Mouse (Mus musculus) frontal cortex, adult (tissue): Measurements from ENCODE around the gene Ppp2r2c.

Source experiments
- ATAC-seq: cut with Nextera tagmentation; 2 replicates; pipeline ENCODE4 v1.9.2; 2017; ENCODE audit warnings: mild to moderate bottlenecking, moderate library complexity, mixed read lengths; ENCODE audit not compliant: low TSS enrichment

Ppp2r2c gene

DNA sequence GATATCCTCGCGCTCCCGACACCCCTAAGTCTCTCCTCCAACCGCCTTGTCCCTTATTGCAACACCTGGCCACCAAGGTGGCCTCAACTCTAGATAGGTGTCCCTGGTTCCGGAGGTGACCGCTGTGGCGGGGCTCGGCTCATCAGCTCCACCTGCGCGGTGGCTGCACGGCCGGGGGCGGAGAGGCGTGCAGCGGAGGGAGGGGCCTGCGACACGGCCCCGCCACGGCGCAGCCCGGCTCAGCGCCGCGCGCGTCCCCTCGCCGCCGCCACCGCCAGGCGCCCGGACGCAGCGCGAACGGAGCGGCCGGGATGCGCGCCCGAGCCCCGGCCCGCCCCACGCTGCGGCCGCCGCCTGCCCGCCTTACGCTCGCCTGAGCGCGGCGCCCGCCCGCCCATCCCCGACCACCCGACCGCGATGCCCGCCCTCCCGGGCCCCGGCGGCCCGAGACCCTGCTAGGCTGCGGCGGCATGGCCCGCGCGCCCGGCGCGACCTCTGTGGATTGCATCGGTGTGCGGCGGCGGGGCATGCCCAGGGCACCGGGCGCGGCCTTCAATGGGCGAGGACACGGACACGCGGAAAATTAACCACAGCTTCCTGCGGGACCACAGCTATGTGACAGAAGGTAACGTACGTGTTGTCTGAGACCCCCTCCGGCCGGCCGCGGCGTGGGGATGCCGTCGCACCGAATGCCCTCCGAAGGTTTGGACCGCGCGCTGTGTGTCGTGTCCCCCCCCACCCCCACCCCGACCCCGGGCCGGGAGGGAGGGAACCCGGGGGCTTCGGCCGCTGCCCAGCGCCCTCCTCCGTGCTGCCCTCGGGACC is at the start of gene Ppp2r2c:
Gene Ppp2r2c (plus strand): TSS at position 248 of the 825 bp plus-strand sequence.
- ATAC-seq, result peak; percentile 44

DNA sequence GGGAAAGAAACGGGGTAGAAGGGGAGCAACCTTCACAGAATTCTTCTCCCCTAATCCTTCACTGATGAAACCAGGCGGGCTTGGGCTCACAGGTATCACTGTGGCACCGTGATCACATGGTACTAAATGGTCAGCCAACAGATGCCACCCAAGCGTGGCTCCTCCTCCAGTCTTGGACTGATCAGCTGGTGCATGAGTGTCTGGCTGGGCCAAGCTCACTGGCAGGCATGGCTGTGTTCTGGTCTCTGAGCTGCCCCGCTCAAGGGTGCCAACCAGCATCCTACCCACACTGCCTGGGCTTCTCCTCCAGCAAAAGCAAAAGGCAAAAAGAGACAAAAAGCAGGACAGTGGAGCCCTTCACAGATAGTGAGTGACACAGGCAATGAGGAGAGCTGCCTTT is 48.6 kb upstream of the Ppp2r2c start:
- no peak for ATAC-seq

DNA sequence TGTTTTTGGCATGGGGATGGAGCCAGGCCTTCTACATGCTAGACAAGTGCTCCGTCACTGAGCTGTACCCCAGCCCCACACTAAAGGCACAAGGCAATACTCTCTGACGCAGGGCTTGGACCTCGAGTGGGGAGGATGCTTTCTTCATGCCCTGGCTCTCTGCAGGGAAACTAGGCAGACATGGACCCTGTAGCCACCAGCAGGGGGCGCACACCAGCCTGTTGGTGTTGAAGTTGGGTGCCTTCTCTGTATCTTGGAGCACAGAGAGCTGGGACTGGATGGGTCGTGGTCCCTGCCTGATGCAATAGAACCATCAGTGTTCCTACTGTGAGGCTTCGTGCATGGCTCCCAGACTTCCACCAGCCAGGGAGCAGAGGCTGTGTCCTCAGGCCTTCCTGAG is 48.2 kb upstream of the Ppp2r2c start:
- peak; percentile 88 for ATAC-seq

DNA sequence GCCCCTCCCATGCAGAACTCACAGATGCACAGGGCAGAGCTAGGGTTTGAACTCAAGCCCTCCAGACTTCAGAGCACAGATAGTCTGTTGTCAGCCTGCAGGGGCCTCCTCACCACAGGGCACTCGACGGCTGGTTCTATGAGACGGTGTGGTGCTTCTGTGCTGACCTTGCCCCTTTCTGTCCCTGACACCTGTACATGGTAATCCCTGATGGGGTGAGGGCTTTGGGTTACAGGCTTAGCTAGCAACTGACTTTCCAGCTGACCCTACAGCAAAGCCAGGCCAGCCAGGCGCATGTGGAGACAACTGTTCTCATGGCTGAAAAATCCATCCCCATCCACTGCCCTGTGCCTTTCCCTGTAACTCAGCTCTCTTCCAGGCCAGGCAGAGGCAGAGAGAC is 45.4 kb upstream of the Ppp2r2c start:
- ATAC-seq, result no peak

DNA sequence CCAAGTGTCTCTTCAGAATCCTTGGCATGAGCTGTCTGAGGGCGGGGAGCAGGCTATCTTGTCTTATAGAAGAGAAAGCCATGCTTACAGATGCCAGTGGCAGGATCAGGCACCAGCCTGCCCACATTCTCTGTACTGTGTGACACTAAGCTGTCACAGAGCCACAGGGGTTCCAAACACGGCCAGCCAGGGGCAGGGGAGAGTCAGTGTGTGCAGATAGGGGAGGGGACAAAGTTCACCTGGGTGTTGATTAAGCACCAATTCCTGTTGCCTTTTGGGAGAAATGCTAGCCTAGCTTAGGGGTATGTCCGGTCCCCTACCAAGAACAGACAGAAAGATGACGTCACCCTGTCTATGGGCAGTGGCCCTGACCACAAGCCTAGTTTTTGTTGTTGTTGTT is 39.2 kb upstream of the Ppp2r2c start:
- ATAC-seq, result no peak

DNA sequence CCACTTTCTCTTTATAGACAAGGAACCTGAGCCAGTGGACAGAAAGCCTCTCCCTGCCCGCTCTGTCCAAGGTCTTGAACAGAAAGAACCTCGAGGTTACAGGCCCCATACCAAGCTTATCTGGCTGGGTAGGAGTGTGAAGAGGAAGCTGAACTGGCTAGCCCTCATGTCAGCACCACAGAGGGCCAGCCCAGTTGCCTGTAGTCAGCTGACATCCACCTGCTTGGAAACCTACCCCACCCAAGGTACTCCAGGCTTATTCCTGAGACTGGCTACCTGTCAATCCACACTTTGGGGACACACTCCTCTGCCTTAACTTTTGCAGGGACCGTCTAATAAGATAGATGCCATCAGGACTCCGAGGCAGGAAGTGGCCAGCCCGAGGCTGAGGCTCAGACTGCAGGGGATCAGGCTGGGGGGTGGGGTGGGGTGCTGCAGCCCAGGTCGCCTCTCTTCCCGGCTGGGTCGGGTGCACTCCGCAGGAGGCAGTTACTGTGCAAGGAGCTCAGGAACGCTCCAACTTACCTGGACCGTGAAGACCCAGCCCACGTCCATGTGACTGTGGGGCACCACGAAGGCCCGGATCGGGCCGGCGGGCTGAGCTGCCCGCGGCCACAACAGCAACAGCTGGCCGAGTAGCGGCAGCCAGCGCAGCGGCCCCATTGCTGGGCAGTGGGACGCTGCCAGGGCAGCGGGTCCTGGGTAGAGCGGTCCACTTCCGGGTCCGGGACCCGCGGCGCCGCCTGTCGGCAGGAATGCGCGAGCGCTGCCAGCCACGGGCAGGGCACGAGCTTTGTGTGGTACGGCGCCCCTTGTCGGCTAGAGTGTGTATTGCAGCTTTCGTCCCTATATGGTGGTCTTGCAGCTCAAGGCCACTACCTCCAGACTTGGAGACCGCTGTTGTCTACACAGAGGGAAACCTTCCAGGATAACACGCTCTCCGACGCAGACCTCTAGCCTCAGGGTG is 38.1 kb upstream of the Ppp2r2c start, which contains the start of gene Man2b2:
Gene Man2b2 (minus strand): TSS at position 741 of the 967 bp plus-strand sequence.
- peak; percentile 72 for ATAC-seq

DNA sequence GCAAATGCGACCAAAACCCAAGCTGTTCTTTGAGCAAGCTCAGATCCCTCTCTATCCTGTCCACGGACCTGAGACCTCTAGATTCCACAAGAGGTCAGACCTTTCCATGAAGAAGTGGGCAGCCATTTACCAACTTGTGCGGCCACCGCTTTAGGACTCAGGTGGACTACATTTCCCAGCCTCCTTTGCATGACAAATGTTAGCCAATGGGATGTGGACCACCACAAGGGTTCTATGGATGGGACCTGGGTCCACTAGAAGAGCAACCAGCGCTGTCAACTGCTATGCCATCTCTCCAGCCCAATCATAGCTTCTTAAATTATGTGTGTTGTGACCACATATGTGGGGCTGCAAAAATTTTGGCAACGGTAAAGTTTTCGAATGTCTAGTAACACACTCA is 37.0 kb upstream of the Ppp2r2c start:
- ATAC-seq, result peak; percentile 60

DNA sequence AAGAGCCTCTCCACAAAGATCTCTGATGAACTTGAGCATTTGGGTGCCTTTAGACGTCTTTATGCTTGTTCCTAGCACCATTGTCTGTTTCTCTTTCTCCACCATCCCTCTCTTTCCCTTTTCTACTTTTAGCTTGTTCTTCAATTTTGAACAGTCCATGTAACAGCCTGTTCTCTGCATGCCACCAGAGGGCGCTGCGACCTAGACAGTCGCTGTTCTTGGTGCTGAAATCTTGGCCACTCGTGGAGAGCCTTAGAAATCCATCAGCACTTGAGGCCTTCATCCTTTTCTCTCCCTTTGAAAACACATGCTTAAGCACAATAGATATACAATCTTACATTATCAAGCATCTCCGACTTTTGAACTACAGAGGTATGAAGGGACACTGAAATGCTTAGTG is 32.4 kb upstream of the Ppp2r2c start:
- peak; percentile 74 for ATAC-seq

DNA sequence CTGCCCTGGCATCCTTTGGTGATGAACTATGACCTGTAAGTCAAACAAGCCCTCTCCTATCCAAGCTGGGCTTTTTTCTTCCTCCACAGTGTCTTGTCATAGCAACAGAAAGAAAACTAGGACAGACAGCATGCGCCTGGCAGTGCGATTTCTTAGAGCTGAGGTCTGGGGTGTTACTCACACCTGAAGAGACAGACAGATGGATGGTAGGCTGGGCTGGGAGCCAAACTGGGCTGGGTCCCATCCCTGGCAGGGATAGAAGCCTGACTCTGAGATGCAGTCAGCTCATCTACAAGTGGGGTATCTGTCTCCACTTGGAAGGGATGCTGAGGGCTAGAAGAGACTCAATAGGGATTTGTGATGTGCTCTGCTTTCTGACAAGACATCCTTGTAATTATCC is 29.3 kb upstream of the Ppp2r2c start:
- peak; percentile 58 for ATAC-seq

DNA sequence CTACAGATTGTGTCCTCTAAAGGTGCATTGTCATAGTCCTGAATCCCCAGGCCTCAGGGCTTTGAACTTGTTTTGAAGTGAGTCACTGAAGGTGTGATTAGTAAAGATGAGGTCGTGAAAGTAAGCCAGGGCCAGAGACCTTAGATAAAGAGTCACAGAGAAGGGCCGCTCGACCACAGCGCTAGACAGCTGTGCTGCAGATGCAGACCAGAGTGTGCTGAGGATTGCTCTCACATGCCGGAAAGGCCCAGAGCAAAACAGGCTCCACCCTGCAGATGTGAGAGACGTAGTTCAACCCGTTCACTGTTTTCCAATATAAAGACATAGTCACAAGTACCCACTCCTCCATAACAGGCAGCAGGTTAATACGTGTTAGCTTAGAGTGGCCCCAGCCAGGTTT is 28.7 kb upstream of the Ppp2r2c start:
- no peak for ATAC-seq

DNA sequence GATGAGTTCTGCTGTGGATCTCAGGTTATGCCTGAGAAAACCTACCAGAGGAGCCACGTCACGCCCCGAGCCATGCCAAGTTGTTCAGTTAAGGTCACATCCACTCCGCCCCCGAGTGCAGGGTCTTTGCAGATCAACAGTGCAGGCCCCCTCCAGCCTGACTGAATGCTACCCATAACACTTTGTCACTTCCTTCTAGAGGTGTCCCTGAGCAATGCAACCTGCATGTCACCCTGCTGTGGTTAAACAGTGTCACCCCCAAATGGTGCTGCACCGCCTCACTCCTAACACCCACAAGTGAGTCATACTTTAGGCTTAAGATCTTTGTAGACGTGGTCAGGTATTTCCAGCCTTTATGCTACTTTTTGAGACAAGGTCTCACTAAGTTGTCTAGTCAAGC is 28.2 kb upstream of the Ppp2r2c start:
- no peak for ATAC-seq

DNA sequence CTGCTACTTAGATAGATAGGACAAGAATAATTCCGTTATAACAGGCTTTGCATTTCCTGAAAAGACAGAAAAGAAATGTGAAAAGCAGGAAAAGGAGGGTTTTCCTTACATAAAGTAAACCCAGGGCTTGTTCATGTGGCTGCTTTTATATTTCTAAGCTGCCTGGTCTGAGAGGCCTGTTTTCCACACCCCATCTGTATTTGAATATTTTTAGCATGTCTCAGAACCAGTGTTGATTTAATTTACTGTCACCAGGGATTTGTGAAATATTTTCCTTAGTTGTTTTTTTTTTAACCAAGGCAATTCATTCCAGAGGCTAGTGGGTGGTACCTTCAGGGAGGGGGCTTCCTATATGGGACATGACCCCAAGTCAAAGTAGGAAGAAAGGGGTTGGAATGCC is 26.6 kb upstream of the Ppp2r2c start:
- peak; percentile 41; the same call in 1 of the 2 replicates for ATAC-seq

DNA sequence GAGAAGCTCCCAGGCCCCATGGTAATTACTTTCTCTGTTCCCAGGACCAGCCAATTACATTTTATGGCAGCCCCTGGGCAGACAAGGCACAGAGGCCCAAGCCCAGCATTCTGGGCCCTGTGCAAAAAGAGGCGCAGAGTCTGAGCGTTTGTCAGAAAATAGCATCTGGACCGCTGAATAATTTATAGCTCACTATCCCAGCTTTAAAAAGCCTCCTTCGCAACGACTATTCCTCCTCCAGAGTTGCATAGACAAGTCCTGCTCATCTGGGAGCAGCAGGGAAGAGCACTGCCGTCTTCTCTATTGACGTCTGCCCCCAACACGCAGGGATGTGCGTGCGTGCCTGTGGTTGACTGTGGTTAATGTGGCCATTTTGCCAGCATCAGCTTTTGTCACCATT is 23.8 kb upstream of the Ppp2r2c start:
- peak; percentile 85 for ATAC-seq

DNA sequence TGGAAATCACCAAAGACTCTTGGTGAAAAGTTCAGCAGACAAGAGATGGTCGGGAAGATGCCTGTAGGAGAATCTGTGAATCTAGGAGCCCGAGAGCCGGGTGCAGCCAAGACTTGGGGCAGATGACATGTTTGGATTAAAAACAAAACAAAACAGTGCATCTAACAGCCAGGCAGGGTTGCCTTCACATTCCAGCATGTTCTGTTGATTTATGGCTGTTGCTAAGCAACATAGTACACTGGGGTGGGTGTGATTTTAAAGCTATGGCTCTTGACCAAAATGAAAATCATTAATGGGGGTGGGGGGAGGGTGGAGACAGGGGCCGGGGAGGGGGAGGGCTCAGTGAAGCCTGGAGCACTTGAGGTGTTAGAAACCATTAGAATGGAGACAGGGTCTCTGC is 16.7 kb upstream of the Ppp2r2c start:
- ATAC-seq, result no peak

DNA sequence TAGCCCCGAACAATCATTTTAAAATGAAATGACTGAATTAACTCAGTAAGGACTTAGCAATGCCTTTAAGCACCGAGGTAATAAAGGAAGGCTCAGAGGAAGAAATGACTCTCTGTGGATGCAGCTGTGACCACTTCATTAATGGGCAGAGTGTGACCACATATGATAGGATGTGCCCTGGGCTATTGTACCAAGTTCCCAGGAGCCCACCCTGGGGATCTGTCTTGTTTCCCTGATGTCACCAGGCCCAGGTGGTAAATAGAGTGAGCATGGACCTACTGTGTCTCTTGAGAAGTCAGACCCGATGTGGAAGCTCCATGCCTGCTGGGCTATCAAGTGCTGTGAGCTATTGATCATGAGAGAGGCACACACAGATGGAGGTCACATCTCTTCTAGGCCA is 13.1 kb upstream of the Ppp2r2c start:
- no peak for ATAC-seq

DNA sequence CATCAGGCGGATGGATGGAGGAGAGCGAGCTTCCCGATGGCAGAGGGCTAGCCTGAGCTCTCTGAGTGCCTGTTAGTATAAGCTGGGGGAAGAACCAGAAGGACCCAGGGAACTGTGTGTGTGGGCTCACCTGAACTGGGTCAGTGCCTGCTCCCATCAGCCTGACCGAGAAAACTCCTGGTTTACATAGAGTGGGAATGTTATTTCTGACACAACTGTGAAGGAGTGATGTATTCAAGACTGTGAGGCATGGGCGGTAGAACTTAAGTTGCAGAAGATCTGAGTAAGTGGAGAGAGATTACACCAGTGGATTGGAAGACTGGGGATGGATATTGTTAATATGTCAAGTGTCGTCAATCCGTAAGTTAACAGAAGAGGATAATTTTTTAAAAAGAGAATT is 11.8 kb upstream of the Ppp2r2c start:
- peak; percentile 89 for ATAC-seq

DNA sequence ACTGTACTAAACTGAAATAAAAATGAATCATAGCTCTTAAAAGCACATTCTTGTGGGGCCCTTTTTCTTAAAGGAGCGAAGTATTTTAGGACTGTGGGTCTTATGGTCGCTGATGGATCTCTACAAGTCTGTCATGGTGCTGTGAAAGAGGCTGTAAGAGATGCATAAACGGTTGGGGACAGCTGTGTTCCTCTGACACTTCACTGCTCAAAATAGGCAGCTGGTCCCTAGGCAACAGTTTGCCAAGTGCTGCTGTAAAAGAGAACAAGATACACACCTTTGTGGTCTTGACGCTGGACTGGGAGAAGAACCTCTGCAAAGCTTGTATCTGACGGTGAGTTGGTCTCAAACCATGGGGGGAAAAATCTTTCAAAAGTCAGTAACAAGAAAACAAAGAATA is 10.8 kb upstream of the Ppp2r2c start:
- ATAC-seq, result peak; percentile 41

DNA sequence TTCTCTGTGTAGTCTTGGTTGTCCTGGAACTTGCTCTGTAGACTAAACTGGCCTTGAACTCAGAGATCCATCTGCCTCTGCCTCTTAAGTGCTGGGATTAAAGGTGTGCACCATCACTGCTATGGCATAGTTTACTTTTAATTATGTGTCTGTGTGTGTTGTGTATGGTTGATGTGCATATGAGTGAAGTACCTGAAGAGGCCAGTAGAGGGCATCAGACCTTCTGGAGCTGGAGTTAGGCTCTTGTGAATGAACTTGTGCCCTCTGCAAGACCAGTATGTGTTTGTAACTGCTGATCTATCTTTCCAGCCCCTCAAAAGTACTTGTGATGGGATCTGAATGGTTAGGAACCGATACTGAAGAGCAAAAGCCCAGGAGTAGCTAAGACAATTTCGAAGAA is 7.2 kb upstream of the Ppp2r2c start:
- no peak for ATAC-seq

DNA sequence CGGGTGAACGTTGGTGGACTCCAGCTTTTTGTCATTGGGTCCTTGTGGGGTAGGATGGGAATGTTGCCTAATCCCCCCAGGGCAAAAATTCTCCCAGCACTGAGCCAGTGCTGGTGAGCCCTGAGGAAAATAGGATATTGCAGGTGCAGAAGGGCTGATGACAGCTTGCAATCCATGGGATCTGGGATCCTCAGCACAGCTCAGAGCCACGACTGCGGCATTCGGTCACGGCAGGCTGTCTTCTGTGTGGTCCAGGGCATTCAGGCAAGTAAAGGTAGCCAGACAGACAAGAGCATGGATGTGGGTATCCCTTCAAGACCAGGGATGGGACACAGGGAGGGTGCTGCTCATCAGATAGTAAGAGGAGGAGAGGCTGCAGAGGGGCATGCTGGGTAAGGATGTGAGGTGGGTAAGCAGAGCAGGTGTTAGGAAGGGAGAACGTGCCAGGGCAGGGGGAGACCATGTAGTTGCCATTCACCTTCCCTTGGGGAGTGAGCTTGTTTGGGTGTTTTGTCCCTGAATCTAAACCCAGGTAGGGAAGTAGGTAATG is 1.5 kb upstream of the Ppp2r2c start:
- no peak for ATAC-seq

DNA sequence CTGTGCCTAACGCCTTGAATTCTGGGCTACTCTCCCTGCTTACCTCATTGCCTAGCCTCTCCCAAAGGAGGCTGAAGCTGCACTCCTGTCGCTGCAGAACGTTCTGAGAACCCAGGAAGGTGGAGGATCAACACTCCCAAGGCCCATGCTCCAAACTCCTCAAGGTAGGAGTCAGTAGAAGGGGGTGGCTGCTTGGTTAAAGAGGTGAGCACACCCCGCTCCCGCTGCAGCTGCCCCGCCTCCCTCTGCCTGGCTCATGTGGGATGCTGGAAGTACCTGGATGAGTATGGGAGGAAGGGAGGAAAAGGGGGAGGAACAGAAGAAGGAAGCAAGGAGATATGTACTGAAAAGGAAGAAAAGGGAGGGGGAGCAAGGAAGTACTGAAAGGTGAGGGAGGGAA is 752 bp upstream of the Ppp2r2c start:
- ATAC-seq, result peak; percentile 18; the same call in 1 of the 2 replicates

DNA sequence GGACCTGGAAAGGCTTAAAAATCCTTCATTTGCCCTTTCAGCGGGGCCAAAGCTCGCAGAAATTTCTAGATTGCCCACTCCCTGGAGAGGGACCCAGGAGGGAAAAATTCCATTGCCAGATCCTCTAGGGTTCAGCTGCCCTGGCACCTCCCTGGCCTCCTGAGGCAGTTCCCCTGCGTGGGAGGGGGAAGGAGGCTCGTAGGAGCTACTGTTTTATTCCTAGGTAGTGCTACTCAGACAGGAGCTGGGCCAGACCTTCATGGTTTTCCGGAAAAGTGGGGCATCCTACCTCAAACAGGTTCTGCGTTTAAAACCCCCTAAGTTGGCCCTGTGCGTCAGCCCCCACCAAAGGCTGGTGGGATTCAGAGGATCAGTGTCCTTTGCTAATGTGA is 869 bp downstream of the Ppp2r2c start:
- ATAC-seq, result 0 out of 2 replicates have a peak, but pooled peaks have one; percentile 9

DNA sequence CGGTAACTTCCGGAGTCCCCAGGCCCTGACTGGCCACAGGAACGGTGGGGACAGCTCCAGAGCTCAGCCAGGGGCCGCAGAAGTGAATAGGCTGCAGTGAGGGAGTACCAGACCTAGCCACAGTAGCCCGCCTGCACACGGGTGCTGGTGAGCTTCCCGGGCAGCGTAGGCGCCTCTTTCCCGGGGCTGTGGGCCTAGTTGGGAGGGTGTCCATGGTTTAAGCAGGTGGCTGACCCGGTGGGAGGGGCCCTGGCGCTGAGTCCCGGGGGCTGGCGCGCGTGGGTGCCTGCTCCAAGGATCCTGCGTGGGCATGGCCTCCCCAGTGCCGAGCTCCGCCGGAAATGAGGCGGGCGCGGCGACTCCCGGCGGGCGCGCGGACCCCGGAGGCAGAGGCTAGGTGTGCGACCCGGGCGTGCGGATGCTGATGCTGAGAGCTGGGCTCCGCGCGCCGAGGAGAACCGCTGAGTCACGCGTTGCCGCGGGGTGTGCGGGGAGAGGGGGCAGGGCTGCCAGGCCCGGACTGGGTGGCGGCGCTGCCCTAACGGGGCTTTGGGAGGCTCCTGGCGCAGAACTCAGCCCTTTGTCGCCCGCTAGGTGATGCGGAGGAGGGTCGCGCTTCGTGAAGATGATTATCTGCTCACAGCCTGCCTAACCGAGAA is 1.4 kb downstream of the Ppp2r2c start:
- peak; percentile 39 for ATAC-seq
